Mouse (Mus musculus) Patski (cell line): ENCODE measurements around the gene Sash3. TPM values are rescaled to one million over a fixed set of nuclear protein-coding genes. Genes with fewer than 3 reads are reported as not detected.

Experiments used
- ATAC-seq: fragments of 100-300 bp; one replicate; pipeline ENCODE4 v1.8.0; 2021
- CTCF ChIA-PET: fragments of 350-600 bp; sonication (Branson Sonifier 250); formaldehyde crosslinking; loops from one replicate; lab custom pipeline; 2022; ENCODE audit warnings: inconsistent platforms; lab: Charles Lee
- POLR2A ChIA-PET: fragments of 350-600 bp; sonication (Branson Sonifier 250); formaldehyde crosslinking; loops from one replicate; lab custom pipeline; 2022; ENCODE audit warnings: antibody characterized with exemption, inconsistent platforms; lab: Charles Lee
- DNase-seq: peaks from one replicate; pipeline ENCODE4 v3.0.0-alpha.2; 2011; ENCODE audit warnings: low read depth, low spot score
- H3K27me3 ChIP-seq: fragments of 371-371 bp; one replicate; pipeline ENCODE4 v1.5.1; 2021
- CTCF ChIP-seq: fragments of 100-300 bp; IDR thresholded peaks from one replicate; pipeline ENCODE4 v1.5.1; 2021
- in situ Hi-C: fragments of 300-500 bp; cut with MboI; formaldehyde crosslinking; loops from 3 replicates; pipeline ENCODE4 v1.11.1; 2018; ENCODE audit warnings: low pct_unique_long_range_greater_than_20kb, mixed read lengths
- polyA plus RNA-seq: library from polyadenylated mRNA; unstranded; gene quantifications from one replicate; pipeline ENCODE4 v1.2.3, GENCODE M21; 2021

The Sash3 gene
- polyA plus RNA-seq, 1 experiment from 2014 or later: not detected

- TF ChIP-seq CTCF: no peak
- no peak for ATAC-seq
- ChIA-PET POLR2A (no interaction called here), CTCF (no interaction called here)
- in situ Hi-C loops: no loop called here
- H3K27me3 ChIP-seq: peaks cover 9% of the 10 kb centered on the region
- DNase-seq: no peak
These were observed 23.7 kb downstream of the Sash3 start for GRCm38 (mm10) chrX:48169892-48170291.

GRCm38 (mm10) chrX:48170368-48170767, 24.1 kb downstream of the Sash3 start:
- ChIA-PET POLR2A (no interaction called here), CTCF (no interaction called here)
- no peak for DNase-seq
- peaks cover 9% of the 10 kb centered on the region for H3K27me3 ChIP-seq
- no peak for ATAC-seq
- in situ Hi-C loops: no loop called here
- no peak for TF ChIP-seq CTCF

- in situ Hi-C loops: no loop called here
- POLR2A ChIA-PET: no interaction called here
- no peak for ATAC-seq
- H3K27me3 ChIP-seq: peaks cover 3% of the 10 kb centered on the region
- no peak for DNase-seq
- CTCF ChIA-PET: no interaction called here
- no peak for TF ChIP-seq CTCF
These were observed 35.6 kb downstream of the Sash3 start for GRCm38 (mm10) chrX:48181844-48182243.

- POLR2A ChIA-PET: no interaction called here
- DNase-seq (no peak), ATAC-seq (no peak)
- no peaks in the 10 kb centered on the region for H3K27me3 ChIP-seq
- CTCF ChIA-PET: interaction anchor here (1.2 kb wide), 1 partner anchor 10 kb away, joined by 3 read pairs; no protein-coding TSS in a partner anchor
- TF ChIP-seq CTCF: no peak
- in situ Hi-C loops: no loop called here
These were observed 38.5 kb downstream of the Sash3 start for GRCm38 (mm10) chrX:48184703-48185102.

GRCm38 (mm10) chrX:48191261-48191660, 45.0 kb downstream of the Sash3 start:
- in situ Hi-C loops: no loop called here
- DNase-seq: no peak
- H3K27me3 ChIP-seq: no peaks in the 10 kb centered on the region
- TF ChIP-seq CTCF: no peak
- CTCF ChIA-PET: no interaction called here
- POLR2A ChIA-PET: no interaction called here
- ATAC-seq: no peak

GRCm38 (mm10) chrX:48193235-48194152, 47.3 kb downstream of the Sash3 start:
- in situ Hi-C loops: no loop called here
- ChIA-PET POLR2A (no interaction called here), CTCF (no interaction called here)
- H3K27me3 ChIP-seq: no peaks in the 10 kb centered on the region
- DNase-seq (no peak), ATAC-seq (no peak)
- no peak for TF ChIP-seq CTCF

- no peak for TF ChIP-seq CTCF
- CTCF ChIA-PET: interaction anchor here (0.5 kb wide), 1 partner anchor 10 kb away, joined by 3 read pairs; no protein-coding TSS in a partner anchor
- H3K27me3 ChIP-seq: no peaks in the 10 kb centered on the region
- POLR2A ChIA-PET: no interaction called here
- DNase-seq: no peak
- ATAC-seq: no peak
- in situ Hi-C loops: no loop called here
These were observed 51.6 kb downstream of the Sash3 start for GRCm38 (mm10) chrX:48197856-48198255.

- ChIA-PET POLR2A (interaction anchor here (1.3 kb wide), 1 partner anchor 10 kb away, joined by 4 read pairs; the partner anchor contains the start of gene Zdhhc9), CTCF (interaction anchor here (1.1 to 1.4 kb wide), 2 partner anchors 15 to 37 kb away, joined by 3 read pairs; no protein-coding TSS in a partner anchor)
- no peak for TF ChIP-seq CTCF
- ATAC-seq (no peak), DNase-seq (no peak)
- in situ Hi-C loops: no loop called here
- H3K27me3 ChIP-seq: peaks cover 2% of the 10 kb centered on the region
These were observed 52.8 kb downstream of the Sash3 start for GRCm38 (mm10) chrX:48199026-48199425.

- ATAC-seq (no peak), DNase-seq (no peak)
- no peak for TF ChIP-seq CTCF
- CTCF ChIA-PET: no interaction called here
- in situ Hi-C loops: no loop called here
- peaks cover 5% of the 10 kb centered on the region for H3K27me3 ChIP-seq
- POLR2A ChIA-PET: no interaction called here
These were observed 54.5 kb downstream of the Sash3 start for GRCm38 (mm10) chrX:48200699-48201098.

GRCm38 (mm10) chrX:48201973-48202372, 55.7 kb downstream of the Sash3 start:
- in situ Hi-C loops: no loop called here
- CTCF ChIA-PET: no interaction called here
- DNase-seq (no peak), ATAC-seq (no peak)
- peaks cover 10% of the 10 kb centered on the region for H3K27me3 ChIP-seq
- POLR2A ChIA-PET: no interaction called here
- TF ChIP-seq CTCF: no peak

GRCm38 (mm10) chrX:48202436-48202835, 56.2 kb downstream of the Sash3 start:
- peaks cover 15% of the 10 kb centered on the region for H3K27me3 ChIP-seq
- no peak for TF ChIP-seq CTCF
- POLR2A ChIA-PET: no interaction called here
- ATAC-seq (no peak), DNase-seq (no peak)
- CTCF ChIA-PET: no interaction called here
- in situ Hi-C loops: no loop called here
